Mouse (Mus musculus): ENCODE results near the gene Nr2c2ap.

Gene Nr2c2ap

GRCm38 (mm10) chr8:70166504-70167110 lies 35.5 kb downstream of the Nr2c2ap start:
- peak; percentile 89 for DNase-seq

- DNase-seq, result no peak
Measured at GRCm38 (mm10) chr8:70170116-70170515, 39.0 kb downstream of the Nr2c2ap start.

GRCm38 (mm10) chr8:70170748-70171147 lies 39.6 kb downstream of the Nr2c2ap start:
- no peak for DNase-seq

- no peak for DNase-seq
Measured at GRCm38 (mm10) chr8:70171240-70171639, 40.1 kb downstream of the Nr2c2ap start.

GRCm38 (mm10) chr8:70172043-70172681 lies 41.0 kb downstream of the Nr2c2ap start, which contains the start of gene Tmem161a:
Gene Tmem161a (plus strand): TSS chr8:70172356.
- DNase-seq, result peak; percentile 91

- no peak for DNase-seq
Measured at GRCm38 (mm10) chr8:70173320-70173719, 42.2 kb downstream of the Nr2c2ap start.

- no peak for DNase-seq
Measured at GRCm38 (mm10) chr8:70174079-70174478, 42.9 kb downstream of the Nr2c2ap start.

- DNase-seq, result no peak
Measured at GRCm38 (mm10) chr8:70178231-70178630, 47.1 kb downstream of the Nr2c2ap start.

GRCm38 (mm10) chr8:70179082-70179481 lies 47.9 kb downstream of the Nr2c2ap start:
- no peak for DNase-seq

- DNase-seq, result no peak
Measured at GRCm38 (mm10) chr8:70181212-70181902, 50.2 kb downstream of the Nr2c2ap start.

GRCm38 (mm10) chr8:70181903-70182252 lies 50.7 kb downstream of the Nr2c2ap start:
- DNase-seq, result no peak

GRCm38 (mm10) chr8:70183194-70183593 lies 52.1 kb downstream of the Nr2c2ap start:
- no peak for DNase-seq

Data from thymus, postnatal 14 days (tissue).